Mouse (Mus musculus) urinary bladder, adult 2 months (tissue): ENCODE measurements around the gene Map1s. TPM values are rescaled to one million over a fixed set of nuclear protein-coding genes. Genes with fewer than 3 reads are reported as not detected.

Source experiments
- DNase-seq: peaks from one replicate; pipeline ENCODE4 v3.0.0; 2022; ENCODE audit warnings: low spot score
- polyA plus RNA-seq: library from polyadenylated mRNA; depleted of rRNA; stranded (reverse); fragments of >200 nt; gene quantifications from 2 replicates; pipeline ENCODE4 v1.2.3, GENCODE M21; 2012; rRNA removed

The Map1s gene
- polyA plus RNA-seq = 30.8 and 34.4 TPM in 2 replicates

GRCm38 (mm10) chr8:70905831-70906736, at the start of gene Map1s:
TSS of gene Map1s (plus strand) at chr8:70905932.
- DNase-seq = no peak

DNA sequence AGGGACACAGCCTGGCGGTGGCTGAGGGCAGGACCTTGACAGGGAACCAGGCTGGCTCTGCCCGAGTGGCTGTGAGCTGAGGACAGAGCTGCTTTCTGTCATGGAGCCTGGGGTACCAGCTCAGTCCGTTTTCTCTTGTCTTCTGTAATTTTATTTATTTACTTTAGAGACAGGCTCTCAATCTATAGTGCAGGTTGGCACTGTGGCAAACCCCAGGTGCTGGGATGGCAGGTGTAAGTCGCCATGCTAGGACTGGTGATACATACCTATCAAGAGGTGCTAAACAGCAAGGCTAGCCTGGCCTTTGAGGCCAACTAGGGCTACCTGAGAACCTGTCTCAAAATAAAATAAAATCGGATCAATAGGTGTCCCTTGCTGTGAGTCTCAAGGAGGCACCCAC, 49.7 kb upstream of the Map1s start:
- no peak for DNase-seq

DNA sequence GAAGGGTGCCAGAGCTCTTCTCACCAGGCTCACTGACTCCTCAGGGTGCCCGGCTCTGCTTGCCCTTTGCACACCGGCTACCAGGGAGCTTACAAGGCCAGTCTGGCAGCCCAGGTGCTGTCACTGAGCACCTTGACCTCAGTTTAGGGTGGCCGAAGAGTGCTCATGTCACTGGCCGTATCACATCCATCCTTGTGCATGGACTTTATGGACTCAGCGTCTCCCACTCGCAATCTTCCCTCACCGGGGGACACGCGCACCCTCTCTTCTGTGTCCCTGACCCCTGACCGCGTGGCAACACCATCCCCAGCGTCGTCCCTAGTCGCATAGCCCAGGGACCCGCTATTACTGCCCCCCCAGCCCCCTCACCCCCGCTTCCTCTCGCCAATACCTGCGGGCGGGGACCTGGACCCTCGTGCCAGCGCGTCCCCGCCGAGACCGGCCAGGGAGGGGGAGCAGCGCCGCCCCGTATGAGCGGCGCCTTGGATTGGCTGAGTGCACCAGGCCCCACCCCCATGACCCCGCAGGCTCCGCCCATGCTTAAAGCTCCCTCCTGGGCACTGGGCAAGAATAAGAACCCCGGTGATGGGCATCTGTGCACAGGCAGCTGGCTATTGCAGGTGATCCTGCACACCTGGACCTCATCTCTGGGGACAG, 49.1 kb upstream of the Map1s start:
- no peak for DNase-seq

DNA sequence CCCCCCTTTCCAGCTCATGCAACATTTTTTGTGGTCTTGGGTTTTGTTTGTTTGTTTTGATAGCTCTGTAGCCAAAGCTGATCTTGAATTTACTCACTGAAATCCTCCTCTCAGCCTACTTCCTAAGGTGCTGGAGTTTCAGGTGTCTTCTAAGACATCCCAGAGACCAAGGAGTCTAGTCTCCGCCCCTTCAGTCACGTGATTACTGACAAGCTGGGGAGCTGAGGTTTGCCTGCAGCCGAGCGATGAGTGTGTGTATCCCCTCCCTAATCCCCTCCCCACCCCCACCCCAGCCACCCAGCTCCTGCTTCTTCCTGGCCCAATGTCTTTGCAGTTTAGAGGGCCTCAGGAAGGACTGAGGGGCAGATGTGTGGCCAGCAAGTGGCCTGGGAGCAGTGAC, 48.2 kb upstream of the Map1s start:
- DNase-seq = no peak

- DNase-seq = no peak
Observed at GRCm38 (mm10) chr8:70862824-70863641, 42.7 kb upstream of the Map1s start, which contains the start of gene Kcnn1. TSS of gene Kcnn1 (minus strand) at chr8:70863258.

DNA sequence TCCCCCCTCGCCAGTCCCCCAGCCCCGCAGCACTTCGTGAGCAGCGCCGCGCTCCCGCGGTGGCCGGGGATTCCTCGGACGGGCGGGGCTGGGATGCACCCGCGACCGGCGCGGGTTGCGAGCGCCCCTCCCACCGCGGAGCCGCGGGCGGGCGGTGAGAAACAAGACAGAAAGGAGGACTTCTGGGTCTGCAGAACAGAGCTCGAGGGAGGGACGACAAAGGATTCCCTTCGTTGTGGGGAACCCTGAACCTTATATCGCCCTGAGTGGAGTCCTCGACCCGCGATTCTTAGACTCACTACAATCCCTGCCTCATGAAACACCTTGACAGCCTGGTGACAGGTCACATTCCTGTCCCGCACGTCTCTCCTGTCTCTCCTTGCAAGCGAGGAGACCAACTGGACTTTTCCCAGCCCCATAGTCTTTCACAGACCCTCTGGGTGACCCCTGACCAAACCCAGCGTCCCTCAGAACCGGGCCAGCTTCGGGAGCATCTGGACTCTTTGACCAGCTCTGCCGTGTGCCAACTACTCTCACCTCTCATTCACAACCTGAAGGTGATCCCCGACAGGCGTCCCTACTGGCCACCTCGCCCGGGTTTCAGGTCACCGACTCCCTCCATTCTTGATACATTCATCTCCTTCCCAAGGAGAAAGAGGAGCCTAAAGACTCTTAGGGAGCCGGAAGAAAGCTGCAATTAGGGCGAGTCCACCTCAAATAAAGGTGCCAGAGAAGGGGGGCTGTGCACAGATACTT, 41.6 kb upstream of the Map1s start:
- DNase-seq = no peak

GRCm38 (mm10) chr8:70864712-70865221, 41.0 kb upstream of the Map1s start:
- no peak for DNase-seq

DNA sequence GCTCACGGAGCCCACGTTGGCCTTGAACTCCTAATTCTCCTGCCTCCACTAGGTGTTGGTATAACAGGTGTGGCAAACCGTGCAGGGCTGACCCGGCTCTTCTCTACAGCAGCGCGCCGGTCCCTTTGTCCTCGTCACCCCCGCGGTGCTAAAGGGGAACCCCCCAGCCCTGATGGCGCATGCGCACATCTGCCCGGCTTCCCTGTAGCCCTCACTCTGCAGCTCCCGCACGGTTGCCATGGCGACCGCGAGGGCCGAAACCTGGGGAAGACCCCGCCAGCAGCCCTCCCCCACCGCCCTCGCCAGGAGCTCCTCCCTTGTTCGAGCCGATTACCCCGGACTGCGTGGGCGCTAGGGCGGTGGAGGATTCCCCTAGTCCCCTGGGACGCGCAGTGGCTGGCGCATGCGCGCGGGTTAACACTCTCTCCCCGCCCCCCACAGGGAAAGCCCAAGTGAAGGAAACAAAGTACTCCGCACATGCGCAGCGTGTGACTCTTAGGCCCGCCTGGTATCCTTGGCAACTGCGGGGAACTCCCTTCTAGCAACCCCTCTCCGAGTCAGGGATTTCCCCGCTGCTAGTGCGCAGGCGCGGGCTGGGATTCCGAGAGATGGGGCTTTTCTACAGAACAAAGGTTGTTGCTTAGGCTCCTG, 40.3 kb upstream of the Map1s start:
- DNase-seq = peak; percentile 97

DNA sequence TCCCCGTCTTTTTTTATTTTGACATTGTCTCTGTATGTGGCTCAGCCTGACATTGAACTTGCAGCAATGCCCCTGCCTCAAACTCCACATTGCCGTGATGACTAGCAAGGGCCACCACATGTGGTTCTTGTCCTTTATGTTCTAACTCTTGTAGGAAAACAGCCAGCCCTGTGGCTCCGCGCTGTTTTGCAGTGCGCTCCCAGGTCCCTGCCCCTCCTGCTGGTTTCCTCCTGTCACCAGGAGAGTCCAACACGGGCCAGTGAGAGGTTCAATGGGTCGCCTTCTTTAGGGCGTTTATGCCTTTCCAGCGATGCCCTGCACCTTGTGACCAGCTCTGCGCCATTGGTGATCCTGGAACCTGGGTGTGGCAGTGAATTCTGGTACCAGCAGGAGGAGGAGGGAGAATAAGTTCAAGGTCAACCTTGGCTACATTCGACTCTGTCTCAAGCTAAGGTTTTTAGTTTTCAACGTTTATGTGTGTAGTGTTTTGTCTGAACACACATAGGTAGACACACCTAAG, 39.7 kb upstream of the Map1s start:
- no peak for DNase-seq

GRCm38 (mm10) chr8:70866566-70866965, 39.2 kb upstream of the Map1s start:
- DNase-seq = no peak

- no peak for DNase-seq
Observed at GRCm38 (mm10) chr8:70868559-70869198, 37.1 kb upstream of the Map1s start.

- DNase-seq = no peak
Observed at GRCm38 (mm10) chr8:70869199-70869571, 36.5 kb upstream of the Map1s start.

GRCm38 (mm10) chr8:70869601-70870041, 36.1 kb upstream of the Map1s start:
- no peak for DNase-seq

DNA sequence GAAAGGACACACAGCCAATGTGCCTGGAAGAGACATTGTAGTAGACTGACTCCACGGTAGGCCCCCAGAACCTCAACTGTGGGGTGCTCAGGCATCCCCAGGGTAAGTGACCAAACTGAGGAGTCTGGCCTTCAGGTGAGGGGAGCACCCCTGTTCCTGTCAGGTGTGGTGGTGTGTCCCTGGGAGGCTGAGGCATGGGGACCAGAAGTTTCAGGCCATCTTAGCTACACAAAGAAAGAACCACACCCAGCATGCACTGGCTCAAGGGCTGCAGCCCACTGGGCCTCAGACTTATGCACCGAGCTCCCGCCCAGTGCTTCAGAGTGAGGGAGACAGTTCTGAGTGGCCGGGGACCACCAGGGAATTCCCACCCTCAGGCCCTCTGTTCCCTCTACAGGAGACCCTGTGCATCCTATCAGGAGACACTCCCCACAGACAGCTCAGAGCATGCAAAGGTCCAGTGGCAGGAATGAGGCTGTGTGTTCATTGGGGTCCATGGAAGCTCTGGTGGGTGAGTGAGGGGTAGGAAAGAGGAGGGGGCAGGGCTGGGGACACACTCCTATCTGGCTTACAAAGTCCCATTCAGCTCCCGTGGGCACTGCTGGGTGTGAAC, 34.4 kb upstream of the Map1s start:
- no peak for DNase-seq

- no peak for DNase-seq
Observed at GRCm38 (mm10) chr8:70872643-70873363, 32.9 kb upstream of the Map1s start.

DNA sequence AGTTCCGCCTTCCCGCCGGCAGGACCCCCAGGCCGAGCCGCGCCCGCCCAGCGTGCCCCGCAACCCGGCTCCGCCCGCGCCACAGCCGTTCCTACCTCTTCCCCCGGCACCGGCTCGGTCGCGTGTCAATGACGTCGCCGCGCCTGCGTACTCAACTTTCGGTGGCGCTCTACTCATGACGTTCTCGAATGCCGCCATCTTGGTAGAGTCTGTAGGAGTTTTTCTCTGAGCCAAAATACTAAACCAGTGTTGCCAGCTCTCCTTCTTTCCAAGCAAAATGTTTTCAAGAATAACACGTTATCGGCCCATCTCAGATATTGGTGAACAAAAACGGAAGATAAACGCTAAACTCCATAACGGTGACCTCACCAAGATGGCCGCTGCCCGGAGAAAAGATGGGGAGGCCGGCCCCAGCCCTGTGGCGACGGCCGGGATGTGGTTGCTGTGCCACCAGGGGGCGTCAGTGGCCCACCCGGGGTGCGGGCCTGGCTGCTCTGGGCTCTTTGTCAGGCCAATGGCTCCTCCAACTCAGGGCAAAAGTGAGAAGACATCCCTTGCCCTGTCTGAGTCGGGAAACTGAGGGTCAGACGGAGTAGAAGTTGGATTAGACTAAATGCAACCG, 32.3 kb upstream of the Map1s start, which contains the start of gene Ccdc124:
Gene Ccdc124, minus strand, starts transcription at position 572 of the 622 bp plus-strand sequence.
- DNase-seq = peak; percentile 96

GRCm38 (mm10) chr8:70874441-70874840, 31.3 kb upstream of the Map1s start:
- no peak for DNase-seq

GRCm38 (mm10) chr8:70876382-70876781, 29.4 kb upstream of the Map1s start:
- no peak for DNase-seq
